Mouse (Mus musculus): ENCODE data around the gene Iapp. TPM values are rescaled to one million over a fixed set of nuclear protein-coding genes. Genes with fewer than 3 reads are reported as not detected.

Gene Iapp
- total RNA-seq, 4 experiments from 2014 or later, result not detected

Other genes starting within 250 kb of the Iapp start
- gene Slco1a6, start 89.9 kb upstream of the Iapp start, total RNA-seq (2022), result under 1 TPM in 1 of 4 experiments, not detected in 3; 0.83 TPM
- under 1 TPM in 1 of 4 experiments, not detected in 3; 0.32 TPM for gene Slco1a5, start 24.6 kb downstream of the Iapp start, total RNA-seq (2022)
- gene Pyroxd1, start 47.2 kb downstream of the Iapp start, total RNA-seq (2022), result 10 to 100 TPM; 12.2 to 17.3 (median 14.7) TPM
- 10 to 100 TPM; 21.8 to 25.7 (median 23.6) TPM for gene Recql, start 88.7 kb downstream of the Iapp start, total RNA-seq (2022)
- 10 to 100 TPM; 30.6 to 34.0 (median 33.0) TPM for gene Golt1b, start 88.8 kb downstream of the Iapp start, total RNA-seq (2022)
- 1 to 10 TPM in 1 of 4 experiments, under 1 TPM in 3; 0.70 to 1.2 (median 0.87) TPM for gene Spx, start 115.0 kb downstream of the Iapp start, total RNA-seq (2022)
- gene Gys2, start 174.7 kb downstream of the Iapp start, total RNA-seq (2022), result under 1 TPM in 3 of 4 experiments, not detected in 1; 0.16 to 0.18 (median 0.16) TPM
- gene Ldhb, start 209.5 kb downstream of the Iapp start, total RNA-seq (2022), result 100 to 1,000 TPM; 561 to 645 (median 604) TPM